8 mouse cellular contexts compared by ENCODE assay signal in the genomic region with DNA sequence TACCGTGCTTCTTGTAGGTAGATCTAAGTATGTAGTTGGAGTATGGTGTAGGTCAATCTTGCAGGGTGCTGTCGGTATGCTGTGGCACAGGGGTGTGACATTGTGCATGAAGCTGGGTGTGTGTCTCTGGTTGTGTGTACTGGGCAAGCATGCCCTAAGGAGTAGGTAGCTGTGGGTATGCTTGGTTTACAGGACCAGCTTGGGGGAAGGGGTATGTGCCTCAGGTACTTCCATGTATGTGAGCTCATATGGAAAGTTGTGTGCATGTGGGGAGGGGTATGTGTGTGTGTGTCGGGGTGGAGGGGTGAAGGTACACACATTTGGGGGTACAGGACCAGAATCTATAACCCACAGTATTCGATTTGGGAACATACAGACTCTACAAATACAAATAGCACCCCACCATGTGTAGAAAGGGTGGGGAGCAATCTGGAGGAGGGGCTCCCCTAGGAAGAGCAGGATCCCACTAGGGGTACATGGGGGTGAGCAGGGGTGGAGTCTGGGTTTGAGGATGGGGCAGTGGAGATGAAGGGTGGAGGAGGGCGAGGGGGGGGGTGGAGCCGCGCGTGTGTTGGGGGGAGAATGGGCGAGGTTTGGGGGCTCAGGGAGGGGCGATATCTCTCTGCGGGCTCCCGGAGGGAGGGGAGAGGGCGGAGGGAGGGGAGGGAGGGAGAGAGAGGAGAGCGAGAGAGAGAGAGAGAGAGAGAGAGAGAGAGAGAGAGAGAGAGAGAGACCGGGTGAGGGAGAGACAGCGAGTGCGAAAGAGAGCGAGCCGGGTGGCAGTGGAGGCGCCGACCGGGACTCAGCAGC. TPM values are rescaled to one million over a fixed set of nuclear protein-coding genes. Genes with fewer than 3 reads are reported as not detected.
A peak's percentile ranks its signal among the peaks of the same experiment; 100 is the strongest.
DNase-seq lines count a peak whose midpoint lies in the region; ATAC-seq and TF ChIP-seq lines count a peak whose summit lies in the region.

TSS of gene Shank1 (plus strand) at position 779 of the 810 bp plus-strand sequence.

- peak within 1 kb of the TSS; percentile 55; the same call in 1 of the 2 replicates for H3K4me3 ChIP-seq in spleen, adult 2 months (ENCODE audit: extremely low read depth, insufficient read depth, insufficient read length)
- peak within 1 kb of the TSS; percentile 76 for H3K4me3 ChIP-seq in left cerebral cortex, adult 2 months

- TF ChIP-seq CTCF in spleen, adult 2 months (IDR thresholded peaks at IDR 0.05; ENCODE audit: extremely low read depth, insufficient read depth, insufficient read length, insufficient replicate concordance): no peak
- no peak for TF ChIP-seq CTCF in left cerebral cortex, adult 2 months (IDR thresholded peaks at IDR 0.05)

- H3K4me1 ChIP-seq in spleen, adult 2 months (ENCODE audit: control insufficient read depth, insufficient read depth, insufficient read length): peaks cover 29% of the 10 kb centered on the region

- 38% methylated on average over 9 of the region's 22 CpGs for WGBS in spleen, adult 2 months

- H3K36me3 ChIP-seq in spleen, adult 2 months (ENCODE audit: control insufficient read depth, insufficient read depth, low read length): no peaks in the 10 kb centered on the region

- no peak for TF ChIP-seq POLR2A in spleen, adult 2 months (IDR thresholded peaks at IDR 0.05; ENCODE audit: low read depth, low read length)

- intact Hi-C loops in left cerebral cortex, adult 2 months (cut with DNase I): loop anchor here (2.0 kb wide), 1 partner anchor 43 kb away; no protein-coding TSS in a partner anchor

- ATAC-seq in megakaryocyte-erythroid progenitor cell, adult 5-6 weeks (replicated peaks; ENCODE audit: low FRiP score, low TSS enrichment, poor library complexity, severe bottlenecking): no peak

- peaks cover 6% of the 10 kb centered on the region; the same call in 1 of the 2 replicates for H3K27me3 ChIP-seq in spleen, adult 2 months (ENCODE audit: control insufficient read depth, insufficient read depth, low read length)

- DNase-seq in embryo, embryonic 11 days: peak; percentile 43
- DNase-seq in embryo, embryonic 10 days (ENCODE audit: low spot score): no peak
- DNase-seq in spleen, adult 2 months (ENCODE audit: low read depth in 1 of 2, low spot score in 2 of 2): no peak
- DNase-seq in spleen, postnatal 14 days (ENCODE audit: low spot score in 2 of 2): no peak
- no peak for DNase-seq in left cerebral cortex, adult 2 months (ENCODE audit: extremely low spot score in 1 of 2, low spot score in 2 of 2)
- DNase-seq in naive thymus-derived CD4-positive, alpha-beta T cell, adult 2 months (ENCODE audit: low read depth): peak; percentile 13
- no peak for DNase-seq in urinary bladder, postnatal 14 days (ENCODE audit: low spot score)

- no peak within 1 kb of the TSS; the same call in 1 of the 2 replicates for H3K27ac ChIP-seq in spleen, adult 2 months (ENCODE audit: insufficient read depth, low read length)
- peak within 1 kb of the TSS; percentile 96 for H3K27ac ChIP-seq in left cerebral cortex, adult 2 months

RNA-seq across cellular contexts. Expression of gene Shank1, which starts in this region (rescaled TPM):
- 4.5 and 4.8 TPM in 2 replicates for polyA plus RNA-seq in spleen, adult 2 months (2012; rRNA removed)
- total RNA-seq in left cerebral cortex, adult 2 months (2021): 100 to 1,000 TPM; 637 to 705 TPM
- total RNA-seq in megakaryocyte-erythroid progenitor cell, adult 5-6 weeks (2014; fragmentation: Nextera tagmentation): 0.22 and 1.3 TPM in 2 replicates
- 0.27 TPM in 1 of 2 replicates, not detected in the other for total RNA-seq in megakaryocyte-erythroid progenitor cell, adult 5-6 weeks (2017)

Comparison
In these comparisons a context has a peak if more than half of its experiments do, and no peak if none do; other contexts are left out.
1. RNA of gene Shank1 (total RNA-seq): 637 to 705 TPM in left cerebral cortex, adult 2 months; 0.22 to 1.3 TPM in megakaryocyte-erythroid progenitor cell, adult 5-6 weeks; every median in the first group is over 100 times any median in the second.
2. DNase-seq: peak in embryo, embryonic 11 days (single experiment) and naive thymus-derived CD4-positive, alpha-beta T cell, adult 2 months (single experiment); none in embryo, embryonic 10 days (single experiment), spleen, adult 2 months (0 of 2), spleen, postnatal 14 days (0 of 2), left cerebral cortex, adult 2 months (0 of 2) and urinary bladder, postnatal 14 days (single experiment).